Mouse (Mus musculus) 3134 (cell line): Measurements from ENCODE around the gene Ptov1.

Experiments used
- DNase-seq: peaks from one replicate; pipeline ENCODE4 v3.0.0-alpha.2; 2011; ENCODE audit warnings: low spot score; ENCODE audit not compliant: insufficient read length; ENCODE audit errors: extremely low read depth

Ptov1 gene

DNA sequence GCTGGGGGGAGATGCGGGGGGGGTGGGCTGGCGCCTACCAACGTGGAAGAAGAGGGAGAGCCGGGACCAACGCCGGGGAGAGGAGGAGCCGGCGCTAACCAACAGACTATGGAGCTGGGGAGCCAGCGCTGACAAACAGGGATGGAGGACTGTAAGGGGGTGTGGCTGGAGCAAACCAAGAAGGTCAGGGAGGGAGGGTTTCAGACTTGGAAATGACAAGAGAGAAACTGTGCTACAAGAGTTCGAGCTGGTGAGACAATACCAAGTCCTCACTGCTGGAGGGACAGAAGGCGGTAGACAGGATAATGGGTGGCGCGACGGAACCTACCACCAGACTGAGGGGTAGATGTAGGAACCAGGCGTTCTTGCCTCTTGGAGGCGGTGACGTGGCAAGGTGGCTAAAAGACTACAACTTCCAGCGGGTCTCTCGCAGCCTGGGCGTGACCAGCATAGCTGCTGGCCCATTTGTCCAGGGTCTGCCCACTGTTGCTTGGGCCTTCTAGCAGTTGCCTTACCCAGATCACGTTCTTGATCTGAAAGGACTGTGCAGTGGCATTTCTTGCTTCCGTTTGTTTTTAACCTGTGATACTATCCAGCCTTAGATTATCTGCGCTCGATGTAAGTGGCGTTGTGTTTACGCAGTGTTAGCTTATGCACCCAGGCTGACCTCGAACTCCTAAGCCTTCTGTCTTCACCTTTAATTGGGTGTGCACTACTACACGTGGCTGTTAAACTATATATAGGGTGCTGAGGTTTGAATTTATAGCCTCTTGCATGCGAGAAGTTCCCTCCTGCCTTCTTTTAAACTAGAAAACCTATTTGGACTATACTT, at the start of gene Ptov1:
Gene Ptov1 (minus strand): TSS at position 92 of the 832 bp plus-strand sequence.
- peak; percentile 89 for DNase-seq

DNA sequence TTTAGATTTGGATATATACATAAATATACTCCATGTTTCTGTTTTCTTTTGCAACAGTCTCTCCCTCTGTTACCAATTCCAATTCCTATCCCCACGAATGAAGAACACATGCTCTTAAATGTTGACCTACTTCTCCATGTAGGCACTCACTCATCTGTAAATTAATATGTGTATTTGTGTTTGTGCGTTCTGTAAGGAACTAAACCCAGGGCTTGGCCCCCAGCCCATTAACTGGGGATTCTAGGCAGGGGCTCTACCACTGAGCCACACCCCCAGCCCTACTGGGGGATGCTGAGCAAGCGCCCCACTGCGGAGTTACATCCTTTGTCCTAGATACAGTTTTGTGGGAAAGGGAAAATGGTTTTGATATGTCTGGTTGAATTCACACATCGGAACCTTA, 49.5 kb upstream of the Ptov1 start:
- no peak for DNase-seq

DNA sequence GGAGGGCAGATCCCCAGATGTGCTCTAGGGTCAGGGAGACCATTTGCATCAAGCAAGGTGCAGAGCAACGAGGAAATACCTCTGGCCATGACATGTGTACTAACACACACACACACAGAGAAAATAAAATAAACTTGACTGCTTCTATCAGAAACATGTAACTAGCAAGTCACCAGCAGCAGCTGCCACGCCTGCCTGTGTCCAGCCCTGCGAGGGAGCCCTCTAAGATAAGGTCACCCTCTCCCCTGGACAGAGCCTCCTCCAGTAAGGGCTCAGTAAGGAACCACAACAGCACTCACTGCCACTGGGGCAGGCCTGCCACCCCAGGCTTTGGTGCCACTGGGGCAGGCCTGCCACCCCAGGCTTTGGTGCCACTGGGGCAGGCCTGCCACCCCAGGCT, 48.6 kb upstream of the Ptov1 start:
- DNase-seq = no peak

- DNase-seq = no peak
Measured at GRCm38 (mm10) chr7:44916881-44917280, 47.3 kb upstream of the Ptov1 start.

DNA sequence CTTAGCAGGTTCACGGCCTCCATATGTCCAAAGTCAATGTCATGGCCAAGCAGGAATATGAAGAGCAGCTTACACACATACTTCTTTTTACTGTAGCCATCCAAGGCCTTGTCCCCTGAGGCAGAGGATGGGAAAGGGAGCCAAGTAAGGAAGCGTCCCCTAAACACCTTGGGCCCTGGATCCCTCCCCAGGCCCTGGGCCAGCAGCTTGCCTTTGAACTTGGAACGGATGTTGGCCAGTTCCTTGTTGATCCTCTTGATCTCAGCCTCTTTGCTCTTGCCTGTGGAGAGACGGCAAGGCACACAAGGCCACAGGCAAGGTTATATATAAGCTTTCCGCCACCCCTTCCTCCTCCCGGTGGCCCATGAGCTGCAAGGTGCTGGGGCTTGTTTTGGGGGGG, 46.6 kb upstream of the Ptov1 start:
- no peak for DNase-seq

- DNase-seq = no peak
Measured at GRCm38 (mm10) chr7:44915314-44915713, 45.7 kb upstream of the Ptov1 start.

DNA sequence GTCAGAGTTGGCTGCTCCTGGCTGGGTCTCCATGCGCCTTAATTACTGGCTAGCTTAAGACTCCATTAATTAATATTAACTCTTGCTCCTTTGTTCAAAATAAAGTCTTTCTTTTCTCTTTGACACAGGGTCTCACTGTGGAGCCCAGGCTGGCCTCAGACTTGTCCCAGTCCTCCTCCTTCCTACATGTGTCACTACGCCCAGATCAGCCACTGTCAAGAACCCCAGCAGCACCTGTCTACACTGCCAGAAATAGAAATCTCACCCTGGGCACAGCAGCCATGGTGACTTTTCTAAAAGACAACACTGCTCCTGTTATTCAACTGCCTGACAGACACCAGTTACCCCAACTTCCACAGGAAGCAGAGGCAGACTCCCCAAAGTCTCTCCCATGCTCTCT, 44.8 kb upstream of the Ptov1 start:
- DNase-seq = no peak

GRCm38 (mm10) chr7:44908706-44909476, 39.3 kb upstream of the Ptov1 start:
- DNase-seq = peak; percentile 81

DNA sequence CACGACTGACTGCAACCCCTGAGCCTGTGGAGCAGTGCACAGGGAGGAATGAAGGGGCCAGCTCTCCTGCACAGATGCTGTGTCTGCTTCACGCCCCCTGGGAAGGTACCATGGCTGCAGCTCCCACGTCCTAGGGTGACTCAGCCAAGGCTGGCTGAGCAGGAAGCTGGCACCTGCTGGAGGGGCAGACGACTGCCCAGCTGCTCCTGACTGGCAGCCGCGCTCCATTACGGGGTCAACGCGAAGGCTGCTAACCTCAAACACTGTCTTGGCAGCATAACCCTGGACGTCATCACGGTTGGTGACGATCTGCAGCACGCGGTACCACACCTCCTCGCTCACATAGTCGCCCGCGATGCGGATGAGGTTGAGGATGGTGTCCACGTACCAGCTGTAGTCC, 35.8 kb upstream of the Ptov1 start:
- no peak for DNase-seq

DNA sequence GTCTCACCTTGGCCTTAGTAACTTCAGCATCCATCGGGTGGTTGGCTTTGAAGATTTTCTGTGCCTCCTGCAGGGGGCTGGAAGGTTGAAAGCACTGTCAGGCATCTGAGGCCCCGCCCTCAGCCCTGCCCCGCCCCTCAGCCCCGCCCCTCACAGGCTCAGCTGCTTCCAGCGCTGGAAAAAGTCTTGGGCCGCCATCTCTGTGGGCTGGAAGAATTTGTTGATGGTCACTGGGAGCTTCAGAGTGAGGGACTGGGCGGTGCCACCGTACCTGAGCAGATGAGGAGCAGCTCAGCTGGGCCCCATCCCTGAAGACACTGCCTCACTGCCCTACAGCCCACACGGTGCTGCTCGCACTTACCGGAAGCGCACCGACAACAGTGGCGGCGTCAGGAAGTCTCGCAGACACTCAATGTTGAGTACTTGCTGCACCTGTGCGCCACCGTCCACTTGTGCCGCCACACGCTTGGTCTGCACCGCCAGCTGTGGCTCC, 31.7 kb upstream of the Ptov1 start:
- peak; percentile 41 for DNase-seq

DNA sequence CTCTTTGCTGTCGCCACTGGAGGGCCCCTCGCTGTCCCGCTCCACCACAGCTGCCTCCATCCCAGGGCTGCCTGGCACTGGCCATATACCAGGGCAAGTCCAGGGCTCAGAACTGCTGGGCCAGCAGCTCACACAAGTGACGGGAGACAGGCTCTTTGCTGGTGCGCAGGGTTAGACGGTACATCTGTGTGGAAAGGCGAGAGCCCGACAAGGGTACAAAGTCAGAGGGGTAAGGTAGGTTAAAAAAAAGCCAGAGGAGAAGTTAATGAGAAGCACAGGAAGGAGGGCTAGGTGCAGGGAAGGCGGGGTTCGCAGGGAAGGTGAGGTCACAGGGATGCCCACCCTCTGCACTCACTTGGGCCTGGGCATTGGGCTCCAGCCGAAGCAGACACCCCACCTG, 31.0 kb upstream of the Ptov1 start:
- DNase-seq = no peak

DNA sequence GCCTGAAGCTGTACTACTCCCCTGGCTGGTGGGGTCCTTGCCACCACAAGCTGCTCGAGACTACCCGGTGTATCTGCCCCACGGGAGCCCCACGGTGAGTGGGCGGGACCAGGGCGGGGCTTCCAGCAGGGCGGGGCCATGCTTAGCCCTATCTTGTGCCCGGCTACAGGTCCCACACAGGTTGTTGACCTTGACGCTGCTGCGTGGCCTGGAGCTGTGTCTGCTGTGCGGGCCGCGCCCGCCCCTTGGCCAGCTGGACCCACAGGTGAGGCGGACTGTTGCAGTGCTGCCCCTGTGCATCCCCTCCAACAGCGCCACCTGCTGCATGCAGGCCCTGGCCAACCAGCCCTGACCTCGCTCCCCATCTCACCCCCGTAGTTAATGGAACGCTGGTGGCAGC, 29.0 kb upstream of the Ptov1 start:
- DNase-seq = peak; percentile 44

- no peak for DNase-seq
Measured at GRCm38 (mm10) chr7:44896499-44896898, 26.9 kb upstream of the Ptov1 start.

DNA sequence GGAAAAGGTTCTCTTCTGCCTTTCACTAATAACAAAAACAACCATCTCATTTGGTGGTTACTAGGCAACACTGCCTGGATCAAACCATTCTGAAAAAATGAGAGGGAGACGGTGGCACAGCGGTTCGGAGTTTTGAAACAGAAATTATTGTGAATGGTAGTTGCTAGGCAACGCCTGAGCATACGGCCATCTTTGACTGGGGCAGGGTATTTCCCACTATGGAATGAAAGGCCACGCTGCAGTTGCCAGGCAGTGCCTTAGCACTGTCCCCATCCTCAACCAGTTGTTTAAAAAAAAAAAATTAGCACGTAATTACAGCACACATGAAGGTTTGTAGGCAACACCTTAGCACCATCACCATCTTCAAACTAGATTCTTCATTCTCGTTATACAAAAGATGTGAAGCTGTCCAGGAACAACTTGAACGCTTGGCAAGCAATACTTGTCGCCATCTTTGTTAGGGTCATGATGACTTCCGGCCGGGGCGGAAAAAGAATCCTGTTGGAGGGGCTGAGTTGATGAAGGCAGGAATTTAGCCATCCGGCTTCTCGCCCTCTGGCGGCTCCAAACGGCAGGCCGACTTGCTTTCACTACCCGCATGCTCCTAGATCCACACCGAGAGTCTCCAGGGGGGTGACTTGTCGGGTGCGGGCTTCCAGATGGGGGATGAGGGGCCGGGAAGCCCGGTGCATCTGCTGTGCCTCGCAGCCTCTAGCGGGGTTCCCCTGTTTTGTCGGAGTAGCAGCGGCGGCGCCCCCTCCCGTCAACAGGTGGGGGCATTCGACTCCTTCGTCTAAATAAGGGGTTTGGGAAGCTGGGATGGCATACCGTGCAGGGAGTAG, 26.2 kb upstream of the Ptov1 start, which contains the start of gene Fuz:
Gene Fuz (plus strand): TSS at position 487 of the 842 bp plus-strand sequence.
- peak; percentile 83 for DNase-seq

DNA sequence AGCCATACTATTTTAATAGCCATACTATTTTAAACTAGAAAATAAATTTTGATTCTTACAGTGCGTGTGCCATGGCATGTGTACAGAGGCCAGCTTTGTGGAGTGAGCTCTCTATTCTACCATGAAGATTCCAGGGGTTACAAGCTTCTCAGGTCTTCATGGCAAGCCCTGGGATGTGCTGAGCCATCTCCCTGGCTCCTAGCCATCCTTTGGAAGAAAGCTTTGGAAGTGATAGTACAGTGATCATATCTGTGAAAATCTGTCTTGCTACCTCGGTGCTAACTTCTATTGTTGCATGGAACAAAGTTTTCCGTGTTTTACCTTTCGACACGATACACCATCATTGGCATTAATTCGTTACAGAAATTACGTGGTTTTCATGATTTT, 25.6 kb upstream of the Ptov1 start:
- no peak for DNase-seq

GRCm38 (mm10) chr7:44894175-44894574, 24.6 kb upstream of the Ptov1 start:
- DNase-seq = no peak

- DNase-seq = no peak
Measured at GRCm38 (mm10) chr7:44893197-44893596, 23.6 kb upstream of the Ptov1 start.

DNA sequence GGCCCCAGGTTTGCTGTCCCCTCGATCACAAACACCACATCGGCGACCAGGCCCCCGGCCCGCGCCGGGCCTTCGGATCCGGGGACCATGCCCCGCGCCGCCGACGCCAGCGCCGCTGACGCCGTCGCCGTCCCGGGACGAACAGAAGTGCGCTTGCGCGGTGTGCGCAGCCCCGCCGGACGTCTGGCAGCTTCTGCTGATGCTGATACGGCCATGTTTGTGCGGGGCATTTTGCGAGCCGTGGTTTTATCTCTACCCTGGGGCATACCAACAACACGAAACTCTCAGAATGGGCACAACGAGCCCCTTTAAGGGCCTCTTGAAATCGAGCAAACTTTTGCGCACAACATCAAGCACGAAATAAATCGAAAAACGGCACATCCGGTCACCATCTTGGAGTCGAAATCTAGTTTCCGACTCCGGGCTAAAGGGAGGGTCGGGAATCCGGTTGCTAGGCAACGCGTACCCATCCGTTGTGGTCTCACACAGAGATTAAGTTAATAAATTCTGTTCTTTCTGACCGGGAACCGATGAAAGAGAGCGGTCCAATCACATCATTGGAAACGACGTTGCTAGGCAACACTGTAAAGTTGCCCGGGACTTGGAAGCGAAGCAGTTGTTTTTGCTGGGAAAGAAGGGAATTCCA, 22.8 kb upstream of the Ptov1 start, which contains the start of gene Med25:
Gene Med25 (minus strand): TSS at position 437 of the 646 bp plus-strand sequence.
- peak; percentile 86 for DNase-seq

DNA sequence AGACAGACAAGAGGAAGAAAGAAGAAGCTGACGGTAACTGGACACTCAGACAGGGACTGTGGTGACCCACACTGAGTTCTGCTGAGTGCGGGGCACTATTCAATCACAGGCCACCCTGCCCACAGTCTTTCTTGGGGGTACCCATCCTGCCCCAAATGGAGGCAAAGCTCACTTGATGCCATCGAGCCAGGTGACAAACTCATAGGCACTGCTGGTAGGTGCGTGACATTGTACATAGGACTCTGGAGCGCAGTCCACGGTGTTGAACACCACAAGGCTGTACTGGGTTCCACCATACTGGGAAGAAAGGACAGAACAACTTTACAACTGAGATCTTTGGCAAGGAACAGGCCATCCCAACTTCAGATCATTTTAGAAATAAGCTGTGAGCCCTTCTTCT, 22.0 kb upstream of the Ptov1 start:
- DNase-seq = no peak

- DNase-seq = no peak
Measured at GRCm38 (mm10) chr7:44890737-44891136, 21.1 kb upstream of the Ptov1 start.
